Mouse (Mus musculus) hindbrain, embryonic 10.5 days (tissue): ENCODE data around the gene Prr5l. TPM values are rescaled to one million over a fixed set of nuclear protein-coding genes. Genes with fewer than 3 reads are reported as not detected.

Source experiments
- DNase-seq: peaks from one replicate; pipeline ENCODE4 v3.0.0-alpha.2; 2017; ENCODE audit warnings: low spot score
- H3K27ac ChIP-seq: fragments of 300-500 bp; sonication (generic); 2 replicates; pipeline ENCODE4 v1.5.1; 2016; ENCODE audit warnings: mild to moderate bottlenecking, moderate library complexity
- H3K27me3 ChIP-seq: fragments of 300-500 bp; sonication (generic); 2 replicates; pipeline ENCODE4 v1.6.1; 2016; ENCODE audit warnings: mild to moderate bottlenecking; ENCODE audit not compliant: poor library complexity, insufficient read depth, severe bottlenecking
- H3K36me3 ChIP-seq: fragments of 300-500 bp; sonication (generic); 2 replicates; pipeline ENCODE4 v1.6.1; 2016; ENCODE audit warnings: mild to moderate bottlenecking, moderate library complexity
- H3K4me1 ChIP-seq: fragments of 300-500 bp; sonication (generic); replicated peaks from 2 replicates; pipeline ENCODE4 v1.6.1; 2016; ENCODE audit warnings: mild to moderate bottlenecking
- H3K4me3 ChIP-seq: fragments of 300-500 bp; sonication (generic); 2 replicates; pipeline ENCODE4 v1.5.1; 2016; ENCODE audit warnings: mild to moderate bottlenecking, moderate library complexity
- H3K9me3 ChIP-seq: fragments of 300-500 bp; sonication (generic); 2 replicates; pipeline ENCODE4 v1.6.1; 2016; ENCODE audit warnings: mild to moderate bottlenecking, moderate library complexity
- WGBS: fragments of 180-500 bp; shearing (Covaris S2); methylation state at CpG from one replicate; pipeline ENCODE4 v1.1.7; 2016; 5-methylcytosine and 5-hydroxymethylcytosine counted together
- polyA plus RNA-seq: library from polyadenylated mRNA; unstranded; fragments of >200 nt; fragmentation: Nextera tagmentation; extraction: Ambion mirVana; gene quantifications from 2 replicates; pipeline ENCODE4 v1.2.1, GENCODE M21; 2016

The Prr5l gene
- polyA plus RNA-seq, 1 experiment from 2014 or later = 17.8 TPM

GRCm38 (mm10) chr2:101721835-101722234, 161.0 kb downstream of the Prr5l start:
- peak overlapping the region; percentile 92 for H3K27ac ChIP-seq

GRCm38 (mm10) chr2:101717162-101717561, 165.7 kb downstream of the Prr5l start:
- Histone ChIP-seq H3K4me3 (no peak overlapping the region), H3K36me3 (peaks cover 35% of the 10 kb centered on the region), H3K9me3 (no peaks in the 10 kb centered on the region), H3K4me1 (peaks cover 6% of the 10 kb centered on the region), H3K27me3 (no peaks in the 10 kb centered on the region), H3K27ac (no peak overlapping the region)
- no peak for DNase-seq
- 95% methylated on average over 13 of the region's 13 CpGs for WGBS

More at GRCm38 (mm10) chr2:101721835-101722234, 161.0 kb downstream of the Prr5l start:
- peaks cover 24% of the 10 kb centered on the region for H3K36me3 ChIP-seq
- H3K4me1 ChIP-seq = peaks cover 25% of the 10 kb centered on the region
- 85% methylated on average over 4 of the region's 4 CpGs for WGBS
- H3K27me3 ChIP-seq = no peaks in the 10 kb centered on the region
- H3K9me3 ChIP-seq = no peaks in the 10 kb centered on the region
- DNase-seq = no peak
- H3K4me3 ChIP-seq = no peak overlapping the region

GRCm38 (mm10) chr2:101715650-101716323, 167.0 kb downstream of the Prr5l start:
- Histone ChIP-seq H3K9me3 (no peaks in the 10 kb centered on the region), H3K4me3 (no peak overlapping the region), H3K4me1 (0 out of 2 replicates have a peak, but pooled peaks cover 3% of the 10 kb centered on the region), H3K27me3 (no peaks in the 10 kb centered on the region), H3K36me3 (peaks cover 29% of the 10 kb centered on the region), H3K27ac (no peak overlapping the region)
- 80% methylated on average over 8 of the region's 8 CpGs for WGBS
- peak; percentile 34 for DNase-seq

GRCm38 (mm10) chr2:101711608-101712007, 171.2 kb downstream of the Prr5l start:
- DNase-seq = no peak
- no peak overlapping the region for H3K4me3 ChIP-seq
- peaks cover 10% of the 10 kb centered on the region for H3K36me3 ChIP-seq
- H3K27ac ChIP-seq = no peak overlapping the region
- no peaks in the 10 kb centered on the region for H3K9me3 ChIP-seq
- WGBS = 80% methylated on average over 3 of the region's 3 CpGs
- H3K27me3 ChIP-seq = no peaks in the 10 kb centered on the region
- H3K4me1 ChIP-seq = no peaks in the 10 kb centered on the region

GRCm38 (mm10) chr2:101705941-101706485, 176.8 kb downstream of the Prr5l start:
- Histone ChIP-seq H3K4me1 (no peaks in the 10 kb centered on the region), H3K4me3 (no peak overlapping the region), H3K36me3 (peaks cover 2% of the 10 kb centered on the region; the same call in 1 of the 2 replicates), H3K9me3 (no peaks in the 10 kb centered on the region), H3K27me3 (no peaks in the 10 kb centered on the region), H3K27ac (no peak overlapping the region)
- WGBS = 57% methylated on average over 5 of the region's 5 CpGs
- no peak for DNase-seq

GRCm38 (mm10) chr2:101699284-101699683, 183.5 kb downstream of the Prr5l start:
- no peak overlapping the region for H3K4me3 ChIP-seq
- no peaks in the 10 kb centered on the region for H3K27me3 ChIP-seq
- no peak for DNase-seq
- no peaks in the 10 kb centered on the region for H3K4me1 ChIP-seq
- H3K36me3 ChIP-seq = peaks cover 59% of the 10 kb centered on the region
- H3K27ac ChIP-seq = no peak overlapping the region
- 92% methylated on average over 4 of the region's 4 CpGs for WGBS
- no peaks in the 10 kb centered on the region for H3K9me3 ChIP-seq

GRCm38 (mm10) chr2:101695584-101695983, 187.2 kb downstream of the Prr5l start:
- DNase-seq = no peak
- H3K4me1 ChIP-seq = no peaks in the 10 kb centered on the region
- H3K9me3 ChIP-seq = no peaks in the 10 kb centered on the region
- no peaks in the 10 kb centered on the region for H3K27me3 ChIP-seq
- H3K27ac ChIP-seq = no peak overlapping the region
- H3K36me3 ChIP-seq = peaks cover 82% of the 10 kb centered on the region
- no peak overlapping the region for H3K4me3 ChIP-seq
- WGBS = 90% methylated on average over 7 of the region's 7 CpGs

GRCm38 (mm10) chr2:101693577-101694215, 189.1 kb downstream of the Prr5l start:
- no peak overlapping the region for H3K27ac ChIP-seq
- H3K4me1 ChIP-seq = no peaks in the 10 kb centered on the region
- H3K9me3 ChIP-seq = no peaks in the 10 kb centered on the region
- H3K27me3 ChIP-seq = no peaks in the 10 kb centered on the region
- no peak for DNase-seq
- H3K36me3 ChIP-seq = peaks cover 85% of the 10 kb centered on the region
- 66% methylated on average over 5 of the region's 5 CpGs for WGBS
- H3K4me3 ChIP-seq = no peak overlapping the region

- peaks cover 82% of the 10 kb centered on the region for H3K36me3 ChIP-seq
- whole genome bisulfite sequencing = 78% methylated on average over 4 of the region's 4 CpGs
Measured at GRCm38 (mm10) chr2:101693043-101693442, 189.8 kb downstream of the Prr5l start.

GRCm38 (mm10) chr2:101690252-101690827, 192.5 kb downstream of the Prr5l start:
- no peaks in the 10 kb centered on the region for H3K4me1 ChIP-seq
- no peak for DNase-seq
- H3K9me3 ChIP-seq = no peaks in the 10 kb centered on the region
- H3K36me3 ChIP-seq = peaks cover 83% of the 10 kb centered on the region
- H3K4me3 ChIP-seq = no peak overlapping the region
- no peak overlapping the region for H3K27ac ChIP-seq
- 93% methylated on average over 9 of the region's 9 CpGs for WGBS
- H3K27me3 ChIP-seq = no peaks in the 10 kb centered on the region

More at GRCm38 (mm10) chr2:101693043-101693442, 189.8 kb downstream of the Prr5l start:
- no peak for DNase-seq
- no peaks in the 10 kb centered on the region for H3K27me3 ChIP-seq
- H3K4me1 ChIP-seq = no peaks in the 10 kb centered on the region
- H3K27ac ChIP-seq = no peak overlapping the region
- no peak overlapping the region for H3K4me3 ChIP-seq
- H3K9me3 ChIP-seq = no peaks in the 10 kb centered on the region

GRCm38 (mm10) chr2:101688011-101688410, 194.8 kb downstream of the Prr5l start:
- Histone ChIP-seq H3K4me1 (no peaks in the 10 kb centered on the region), H3K4me3 (no peak overlapping the region), H3K27ac (no peak overlapping the region), H3K27me3 (no peaks in the 10 kb centered on the region), H3K36me3 (peaks cover 88% of the 10 kb centered on the region), H3K9me3 (no peaks in the 10 kb centered on the region)
- no peak for DNase-seq
- WGBS = 94% methylated on average over 5 of the region's 5 CpGs

GRCm38 (mm10) chr2:101684421-101684820, 198.4 kb downstream of the Prr5l start:
- 92% methylated on average over 12 of the region's 12 CpGs for WGBS
- peaks cover 68% of the 10 kb centered on the region for H3K36me3 ChIP-seq
- H3K27ac ChIP-seq = no peak overlapping the region
- peaks cover 8% of the 10 kb centered on the region for H3K4me1 ChIP-seq
- no peaks in the 10 kb centered on the region for H3K9me3 ChIP-seq
- H3K27me3 ChIP-seq = no peaks in the 10 kb centered on the region
- no peak overlapping the region for H3K4me3 ChIP-seq
- no peak for DNase-seq
